Mouse (Mus musculus) bone marrow macrophage, adult 2 months (primary cell): ENCODE results near the gene Smim24. TPM values are rescaled to one million over a fixed set of nuclear protein-coding genes. Genes with fewer than 3 reads are reported as not detected.

ENCODE experiments used
- H3K27ac ChIP-seq: 2 replicates; pipeline ENCODE4 v1.5.1; 2012; ENCODE audit warnings: low read depth, low read length; ENCODE audit not compliant: insufficient read depth
- H3K4me1 ChIP-seq: 2 replicates; pipeline ENCODE4 v1.6.1; 2012; ENCODE audit warnings: low read length; ENCODE audit not compliant: control insufficient read depth, insufficient read depth
- H3K4me3 ChIP-seq: 2 replicates; pipeline ENCODE4 v1.5.1; 2012; ENCODE audit warnings: mild to moderate bottlenecking, low read length, moderate library complexity; ENCODE audit not compliant: insufficient read depth
- CTCF ChIP-seq: IDR thresholded peaks from 2 replicates; pipeline ENCODE4 v1.5.1; 2012; ENCODE audit warnings: low read depth, mild to moderate bottlenecking, low read length, moderate library complexity
- POLR2A ChIP-seq: IDR thresholded peaks from 2 replicates; pipeline ENCODE4 v1.6.1; 2012; ENCODE audit warnings: mild to moderate bottlenecking, low read depth, low read length, borderline replicate concordance
- polyA plus RNA-seq: library from polyadenylated mRNA; stranded (reverse); fragments of >200 nt; gene quantifications from 2 replicates; pipeline ENCODE4 v1.2.4, GENCODE M21; 2012; ENCODE audit not compliant: missing spikeins, insufficient read depth, insufficient read length

The Smim24 gene
- polyA plus RNA-seq, 1 experiment, result 45.5 TPM

DNA sequence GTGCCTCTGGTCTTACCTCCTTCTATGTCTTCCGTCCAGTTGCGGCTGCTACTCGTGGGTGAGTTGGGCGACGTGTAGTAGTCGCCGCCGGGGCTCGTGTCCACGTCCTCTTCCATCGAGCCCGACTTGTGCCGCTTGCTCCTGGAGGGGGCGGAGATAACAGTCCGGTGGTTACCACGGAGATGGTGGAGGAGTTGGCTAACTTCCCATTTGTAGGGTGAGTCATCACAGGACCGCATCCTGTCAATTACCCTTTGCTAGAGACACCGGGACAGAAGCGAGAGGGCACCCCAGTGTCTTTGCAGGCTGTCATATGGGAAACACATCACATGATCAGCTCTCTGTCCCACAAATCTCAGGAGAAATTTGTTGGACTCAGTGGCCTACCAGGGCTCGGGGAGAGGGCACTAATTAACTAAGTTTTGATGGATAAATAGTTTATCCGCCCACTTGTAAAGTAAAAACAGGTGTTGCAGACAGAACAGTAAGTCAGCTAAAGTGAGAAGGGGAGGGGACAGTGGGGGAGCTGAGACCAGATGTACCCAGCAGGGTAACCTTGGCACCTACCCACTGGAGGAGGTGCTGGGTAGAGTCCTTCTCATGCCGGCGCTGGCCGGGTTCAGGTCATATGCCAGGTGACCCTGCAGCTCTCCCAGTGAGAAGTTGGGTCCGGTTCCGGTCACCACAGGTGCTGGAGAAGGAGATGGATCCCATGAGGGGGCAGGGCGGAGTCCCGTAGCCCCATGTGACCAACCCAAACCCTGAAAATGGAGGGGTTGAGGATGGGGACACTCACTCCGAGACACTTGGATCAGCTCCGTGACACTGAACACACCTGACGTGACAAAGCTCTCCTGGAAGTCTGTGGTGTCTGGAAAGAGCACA, 14.9 kb downstream of the Smim24 start:
- peak overlapping the region; percentile 89 for H3K27ac ChIP-seq
- H3K4me1 ChIP-seq, result peaks cover 54% of the 10 kb centered on the region
- TF ChIP-seq POLR2A (no peak), CTCF (no peak)
- peak overlapping the region; percentile 61 for H3K4me3 ChIP-seq

DNA sequence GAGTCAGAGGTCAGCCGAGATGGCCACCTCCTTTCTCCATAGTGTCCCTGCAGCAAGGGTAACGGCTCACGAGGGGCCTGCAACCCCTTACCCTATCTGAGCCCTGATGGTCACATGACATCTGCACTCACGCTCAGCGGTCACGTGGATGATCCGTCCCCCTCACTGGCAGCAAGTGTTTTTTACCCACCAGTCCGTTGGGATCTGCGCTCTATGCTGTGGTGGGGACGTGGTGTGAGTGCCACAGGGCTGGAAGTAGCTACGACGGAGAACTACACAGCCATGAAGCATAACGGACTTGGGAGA, 15.5 kb downstream of the Smim24 start:
- Histone ChIP-seq H3K27ac (peak overlapping the region; percentile 89), H3K4me1 (peaks cover 52% of the 10 kb centered on the region), H3K4me3 (no peak overlapping the region)
- TF ChIP-seq CTCF, result no peak
- no peak for TF ChIP-seq POLR2A

DNA sequence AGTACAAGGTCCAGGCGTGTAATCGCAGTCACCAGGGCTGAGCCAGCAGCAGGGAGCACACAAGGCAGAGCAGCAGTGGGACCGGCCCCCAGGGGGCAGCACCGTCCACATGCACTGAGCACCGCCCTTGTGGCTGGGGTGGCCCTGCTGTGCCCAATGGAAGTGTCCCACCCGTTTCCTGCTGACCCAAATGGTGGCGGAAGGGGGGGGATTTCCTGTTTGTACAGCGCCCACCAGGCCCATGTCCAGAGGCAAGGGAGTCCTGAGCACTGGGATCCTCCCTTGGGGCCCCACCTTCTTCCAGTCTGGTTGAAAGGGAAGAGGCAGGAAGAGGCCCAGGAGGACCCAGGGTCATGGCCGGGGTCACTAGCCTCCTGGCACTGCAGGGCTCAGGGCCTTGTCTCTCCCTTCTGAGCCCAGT, 16.0 kb downstream of the Smim24 start:
- H3K4me3 ChIP-seq, result no peak overlapping the region
- TF ChIP-seq CTCF, result peak; percentile 35; the same call in 1 of the 2 replicates
- TF ChIP-seq POLR2A, result no peak
- H3K4me1 ChIP-seq, result peaks cover 55% of the 10 kb centered on the region
- peak overlapping the region; percentile 89 for H3K27ac ChIP-seq

DNA sequence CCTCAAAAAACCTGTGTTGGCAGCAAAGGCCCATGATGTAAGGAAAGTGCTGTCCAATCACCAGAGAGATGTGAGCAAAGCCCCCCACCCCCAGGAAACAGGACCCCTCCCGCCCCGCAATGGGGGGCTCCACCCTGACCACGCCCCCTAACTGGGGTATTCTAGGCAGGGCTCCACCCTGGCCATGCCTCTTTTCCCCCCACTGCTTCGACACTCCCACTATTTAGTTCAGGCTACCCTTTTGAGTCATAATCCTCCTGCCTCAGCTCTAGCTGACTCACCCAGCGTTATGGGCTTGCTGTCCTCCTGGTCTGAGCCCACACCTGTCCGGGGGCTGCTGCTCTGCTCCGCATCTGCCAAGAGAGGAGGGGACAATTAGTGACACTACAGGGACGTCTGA, 16.5 kb downstream of the Smim24 start:
- H3K4me3 ChIP-seq, result peak overlapping the region; percentile 37
- H3K4me1 ChIP-seq, result peaks cover 57% of the 10 kb centered on the region
- TF ChIP-seq CTCF (no peak), POLR2A (no peak)
- H3K27ac ChIP-seq, result peak overlapping the region; percentile 89

DNA sequence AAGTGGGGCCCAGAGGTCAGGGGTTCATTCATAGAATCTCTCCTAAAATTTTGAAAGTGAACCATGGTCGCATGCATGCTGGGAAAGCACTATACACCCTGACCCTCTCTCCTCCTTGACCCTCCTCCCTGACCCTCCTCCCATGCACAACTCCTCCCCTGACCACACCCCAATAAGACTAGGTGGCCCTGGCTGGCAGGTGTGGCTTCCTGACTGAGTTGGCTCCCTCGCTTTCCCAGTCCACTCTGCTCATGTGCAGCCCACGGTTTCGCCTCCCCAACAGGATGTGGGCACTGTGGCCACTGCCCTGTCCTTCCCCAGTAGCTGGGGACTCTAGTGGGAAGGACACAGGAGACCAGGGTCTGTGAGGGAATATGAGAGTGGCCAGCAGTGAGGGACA, 17.5 kb downstream of the Smim24 start:
- Histone ChIP-seq H3K27ac (0 out of 2 replicates have a peak overlapping the region, but pooled peaks have one; percentile 89), H3K4me3 (peak overlapping the region; percentile 37; the same call in 1 of the 2 replicates)

DNA sequence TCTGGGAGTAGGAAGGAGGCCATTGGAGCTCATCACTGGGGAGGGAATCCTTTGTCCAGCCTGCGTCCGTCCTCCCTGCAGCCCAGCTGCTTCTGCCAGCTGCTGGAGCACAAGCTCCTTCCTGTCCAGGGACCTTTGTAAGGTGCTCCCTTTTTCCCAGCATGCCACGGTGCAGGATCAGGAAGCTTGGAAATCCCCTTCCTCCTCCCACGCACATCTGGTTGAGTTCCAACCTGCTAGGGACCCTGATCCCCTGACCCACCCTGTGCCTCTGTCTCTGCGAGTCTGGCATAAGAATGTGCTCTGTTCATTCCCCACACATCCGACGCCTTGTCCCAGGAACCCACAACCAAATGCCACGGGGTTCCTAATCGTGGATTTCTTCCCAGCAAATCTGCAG, 18.1 kb downstream of the Smim24 start:
- TF ChIP-seq CTCF (no peak), POLR2A (no peak)
- Histone ChIP-seq H3K4me1 (peaks cover 46% of the 10 kb centered on the region), H3K27ac (no peak overlapping the region), H3K4me3 (no peak overlapping the region)

More for the DNA sequence above, 17.5 kb downstream of the Smim24 start:
- peaks cover 51% of the 10 kb centered on the region for H3K4me1 ChIP-seq
- no peak for TF ChIP-seq POLR2A
- no peak for TF ChIP-seq CTCF

DNA sequence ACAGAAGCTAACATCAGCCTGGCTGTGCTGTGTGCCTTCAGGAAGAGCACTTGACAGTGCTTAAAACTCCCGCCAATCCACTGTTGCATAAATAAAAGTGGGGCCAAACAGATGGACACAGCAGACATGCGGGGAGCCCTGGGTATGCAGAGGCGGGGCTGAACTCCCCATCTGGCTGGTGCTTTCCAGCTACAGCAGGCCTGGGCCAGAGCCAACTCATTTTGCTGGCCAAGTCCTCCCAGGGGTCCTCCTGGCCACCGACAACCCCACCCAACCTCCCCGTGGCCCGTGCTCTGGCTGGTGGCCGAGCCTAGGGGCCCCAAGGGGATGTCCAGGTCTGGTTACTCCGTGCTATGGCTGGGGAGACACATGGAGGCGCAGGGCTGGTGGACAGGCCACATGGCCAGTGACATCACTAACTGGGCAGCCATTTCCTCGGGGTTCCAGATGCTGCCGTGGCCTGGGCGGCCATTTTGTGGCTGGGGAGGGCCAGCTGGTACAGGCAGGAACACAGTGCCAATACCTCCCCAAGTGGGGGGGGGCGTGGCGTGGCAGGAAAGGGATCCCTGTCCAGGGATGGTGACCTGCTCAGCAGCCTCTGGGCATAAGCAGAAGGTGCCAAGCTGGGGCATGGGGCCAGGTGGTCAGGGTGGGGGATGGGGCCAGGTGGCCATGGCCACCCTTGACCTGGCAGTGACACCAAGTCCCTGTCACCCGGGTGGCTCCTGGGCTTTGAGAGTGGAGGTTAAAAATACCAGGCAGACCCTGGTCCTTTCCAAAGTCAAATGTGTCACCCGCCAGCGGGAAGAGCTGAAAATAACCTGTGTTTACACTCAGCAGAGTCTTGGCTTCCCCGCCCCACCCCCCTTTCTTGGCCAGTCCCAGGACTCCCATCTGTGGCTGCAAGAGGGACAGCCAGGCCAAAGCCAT, 18.9 kb downstream of the Smim24 start:
- Histone ChIP-seq H3K4me1 (peaks cover 40% of the 10 kb centered on the region), H3K4me3 (no peak overlapping the region), H3K27ac (no peak overlapping the region)
- no peak for TF ChIP-seq POLR2A
- TF ChIP-seq CTCF, result no peak

DNA sequence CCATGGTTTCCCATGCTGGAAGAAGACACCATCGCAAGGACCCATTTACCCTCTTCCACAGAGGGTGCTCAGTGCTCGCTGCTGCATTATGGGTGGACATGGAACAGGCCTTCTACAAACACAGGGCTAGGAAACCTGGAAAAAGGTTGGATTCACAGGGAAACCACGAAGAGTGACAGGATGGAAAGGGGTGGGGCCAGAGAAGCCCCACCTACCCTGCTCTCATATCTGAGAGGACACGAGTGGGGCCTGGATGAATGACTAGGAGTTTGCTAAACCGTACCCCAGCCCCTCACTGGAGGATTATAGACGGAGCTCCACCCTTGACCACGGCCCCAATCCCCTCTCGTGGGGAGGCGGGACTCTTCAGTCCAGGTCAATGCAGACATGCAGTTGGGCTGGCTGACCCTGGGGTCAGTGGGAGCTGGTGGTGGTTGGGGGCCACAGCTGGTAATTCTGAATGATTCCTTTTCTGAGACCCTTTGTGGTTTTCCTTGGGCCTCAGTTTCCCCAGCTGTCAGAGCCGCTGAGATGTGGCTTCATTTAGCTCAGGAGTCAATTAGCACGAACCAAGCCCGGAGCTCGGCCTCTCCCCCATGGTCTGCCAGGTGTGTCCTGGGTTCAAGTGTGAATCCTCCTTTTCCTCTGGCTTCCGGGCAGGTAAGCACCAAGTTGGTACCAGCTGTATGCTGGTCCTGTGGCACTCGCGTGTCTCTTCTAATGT, 19.9 kb downstream of the Smim24 start:
- TF ChIP-seq CTCF, result no peak
- TF ChIP-seq POLR2A, result no peak
- H3K27ac ChIP-seq, result no peak overlapping the region
- peaks cover 40% of the 10 kb centered on the region for H3K4me1 ChIP-seq
- no peak overlapping the region for H3K4me3 ChIP-seq
